Mouse (Mus musculus) stomach, postnatal 0 days (tissue): ENCODE data around the gene Prkaa1. TPM values are rescaled to one million over a fixed set of nuclear protein-coding genes. Genes with fewer than 3 reads are reported as not detected.
A peak's percentile ranks its signal among the peaks of the same experiment; 100 is the strongest.
"Not testable (repeated sequence)": the region's sequence is repeated elsewhere in the genome, so short reads cannot be mapped to it uniquely, and the experiment has no call there.

Source experiments
- ATAC-seq: fragments of 200-750 bp; cut with Nextera tagmentation; 2 replicates; pipeline ENCODE4 v1.8.0; 2017; ENCODE audit not compliant: low FRiP score, low TSS enrichment
- DNase-seq: peaks from one replicate; pipeline ENCODE4 v3.0.0-alpha.2; 2016; ENCODE audit warnings: low spot score
- H3K27ac ChIP-seq: fragments of 300-500 bp; sonication (generic); replicated peaks from 2 replicates; pipeline ENCODE4 v1.5.1; 2014; ENCODE audit warnings: mild to moderate bottlenecking, control low read depth
- H3K27me3 ChIP-seq: fragments of 300-500 bp; sonication (generic); 2 replicates; pipeline ENCODE4 v1.6.1; 2014; ENCODE audit warnings: low read length; ENCODE audit not compliant: control insufficient read depth, insufficient read depth
- H3K36me3 ChIP-seq: fragments of 300-500 bp; sonication (generic); 2 replicates; pipeline ENCODE4 v1.6.1; 2014; ENCODE audit warnings: low read length, mixed read lengths; ENCODE audit not compliant: control insufficient read depth, insufficient read depth
- H3K4me1 ChIP-seq: fragments of 300-500 bp; sonication (generic); replicated peaks from 2 replicates; pipeline ENCODE4 v1.6.1; 2014; ENCODE audit warnings: antibody characterized with exemption; ENCODE audit not compliant: control insufficient read depth, insufficient read depth
- H3K4me2 ChIP-seq: fragments of 300-500 bp; sonication (generic); replicated peaks from 2 replicates; pipeline ENCODE4 v1.6.1; 2014; ENCODE audit warnings: low read depth, mild to moderate bottlenecking, control low read depth, moderate library complexity
- H3K4me3 ChIP-seq: fragments of 300-500 bp; sonication (generic); 2 replicates; pipeline ENCODE4 v1.5.1; 2014; ENCODE audit warnings: low read depth, low read length, control low read depth
- H3K9ac ChIP-seq: fragments of 300-500 bp; sonication (generic); 2 replicates; pipeline ENCODE4 v1.6.1; 2014; ENCODE audit warnings: mild to moderate bottlenecking, low read length, control low read depth, mixed read lengths
- H3K9me3 ChIP-seq: fragments of 300-500 bp; sonication (generic); 2 replicates; pipeline ENCODE4 v1.6.1; 2016; ENCODE audit warnings: low read length; ENCODE audit not compliant: control insufficient read depth
- CTCF ChIP-seq: IDR thresholded peaks from 2 replicates; pipeline ENCODE4 v1.5.1; 2016; ENCODE audit warnings: antibody characterized with exemption, low read depth, mild to moderate bottlenecking, moderate library complexity
- EP300 ChIP-seq: optimal IDR thresholded peaks from 2 replicates; pipeline ENCODE3; 2016; ENCODE audit warnings: antibody characterized with exemption
- WGBS: fragments of 180-500 bp; shearing (Covaris S2); extraction: QIAGEN DNeasy Blood & Tissue Kit; methylation state at CpG from one replicate; pipeline ENCODE4 v1.1.7; 2014; 5-methylcytosine and 5-hydroxymethylcytosine counted together
- polyA plus RNA-seq: library from polyadenylated mRNA; unstranded; fragments of >200 nt; fragmentation: Nextera tagmentation; extraction: Ambion mirVana; gene quantifications from 2 replicates; pipeline ENCODE4 v1.2.1, GENCODE M21; 2015

Gene Prkaa1
- polyA plus RNA-seq, 1 experiment from 2014 or later: 13.7 TPM

- no peaks in the 10 kb centered on the region for H3K4me1 ChIP-seq
- H3K9ac ChIP-seq: no peak overlapping the region
- no peak overlapping the region for H3K4me2 ChIP-seq
- DNase-seq (no peak), ATAC-seq (peak; percentile 68; the same call in 1 of the 2 replicates)
- H3K27me3 ChIP-seq: no peaks in the 10 kb centered on the region
- TF ChIP-seq CTCF: no peak
- TF ChIP-seq EP300: no peak
- no peaks in the 10 kb centered on the region; the same call in 1 of the 2 replicates for H3K36me3 ChIP-seq
- H3K9me3 ChIP-seq: no peaks in the 10 kb centered on the region
- H3K4me3 ChIP-seq: no peak overlapping the region
- H3K27ac ChIP-seq: no peak overlapping the region
- 68% methylated on average over 2 of the region's 2 CpGs for WGBS
These were observed 16.2 kb upstream of the Prkaa1 start for GRCm38 (mm10) chr15:5127487-5127886.

GRCm38 (mm10) chr15:5128176-5128940, 15.3 kb upstream of the Prkaa1 start:
- Histone ChIP-seq H3K27ac (no peak overlapping the region), H3K4me1 (no peaks in the 10 kb centered on the region), H3K9me3 (no peaks in the 10 kb centered on the region), H3K36me3 (no peaks in the 10 kb centered on the region; the same call in 1 of the 2 replicates), H3K9ac (no peak overlapping the region), H3K27me3 (no peaks in the 10 kb centered on the region), H3K4me2 (no peak overlapping the region), H3K4me3 (no peak overlapping the region)
- WGBS: 42% methylated on average over 5 of the region's 5 CpGs
- TF ChIP-seq CTCF: no peak
- no peak for TF ChIP-seq EP300
- DNase-seq (no peak), ATAC-seq (no peak)

DNA sequence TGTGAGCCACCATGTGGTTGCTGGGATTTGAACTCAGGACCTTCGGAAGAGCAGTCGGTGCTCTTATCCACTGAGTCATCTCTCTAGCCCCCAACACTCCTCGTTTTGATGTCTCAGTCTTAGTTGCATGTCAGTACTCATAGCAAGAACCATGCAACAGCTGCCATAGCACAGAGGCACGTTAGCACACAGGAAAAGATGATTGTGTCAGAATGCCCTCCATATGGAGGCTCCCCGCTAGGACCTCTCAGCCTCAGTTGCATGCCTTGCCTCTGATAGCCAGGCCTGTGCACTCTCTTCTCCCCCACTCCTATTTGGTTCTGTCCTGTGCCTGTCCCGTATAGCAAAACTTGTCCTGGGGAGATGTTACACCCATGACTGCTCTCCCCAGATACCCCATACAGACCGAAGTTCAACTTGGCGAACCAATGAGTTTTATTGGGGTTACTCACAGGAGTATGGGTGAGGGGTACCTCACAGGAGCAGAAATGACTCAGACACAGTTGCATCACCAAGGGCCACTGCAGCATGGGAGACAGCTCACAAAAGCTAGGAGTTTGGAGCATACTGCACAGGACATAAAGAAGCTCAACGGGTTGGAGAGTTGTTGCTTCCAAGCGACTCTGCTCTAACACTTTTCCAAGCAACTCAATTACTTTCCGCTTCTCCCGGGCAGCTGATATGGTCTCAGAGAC, 14.4 kb upstream of the Prkaa1 start:
- no peak for ATAC-seq
- no peaks in the 10 kb centered on the region for H3K9me3 ChIP-seq
- 89% methylated on average over 12 of the region's 12 CpGs for WGBS

GRCm38 (mm10) chr15:5130887-5131668, 12.6 kb upstream of the Prkaa1 start:
- H3K4me3 ChIP-seq, H3K27ac ChIP-seq, H3K9ac ChIP-seq, H3K9me3 ChIP-seq, H3K36me3 ChIP-seq, H3K27me3 ChIP-seq, H3K4me2 ChIP-seq, ATAC-seq, DNase-seq, H3K4me1 ChIP-seq: not testable (repeated sequence)
- 76% methylated on average over 14 of the region's 14 CpGs for WGBS

More for the DNA sequence above, 14.4 kb upstream of the Prkaa1 start:
- no peak overlapping the region for H3K4me3 ChIP-seq
- no peak overlapping the region for H3K9ac ChIP-seq
- H3K36me3 ChIP-seq: no peaks in the 10 kb centered on the region; the same call in 1 of the 2 replicates
- no peak for TF ChIP-seq CTCF
- TF ChIP-seq EP300: no peak
- no peak for DNase-seq
- H3K27me3 ChIP-seq: no peaks in the 10 kb centered on the region
- no peak overlapping the region for H3K27ac ChIP-seq
- no peaks in the 10 kb centered on the region for H3K4me1 ChIP-seq
- no peak overlapping the region for H3K4me2 ChIP-seq

DNA sequence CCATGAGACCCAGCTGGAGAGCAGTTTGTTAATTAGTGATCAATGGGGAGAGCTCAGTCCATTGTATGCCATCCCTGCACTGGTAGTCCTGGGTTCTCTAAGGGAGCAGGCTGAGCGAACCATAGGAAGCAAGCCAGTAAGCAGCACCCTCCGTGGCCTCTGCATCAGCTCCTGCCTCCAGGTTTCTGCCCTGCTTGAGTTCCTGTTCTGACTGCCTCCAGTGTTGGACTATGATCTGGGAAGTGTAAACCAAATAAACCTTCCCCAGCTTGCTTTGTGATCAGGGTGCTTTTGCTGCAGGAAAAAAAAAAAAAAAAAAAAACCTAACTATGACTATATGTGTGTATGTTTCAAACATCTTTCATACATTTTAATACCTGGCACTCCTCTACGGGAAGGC, 10.4 kb upstream of the Prkaa1 start:
- Histone ChIP-seq H3K4me2 (no peak overlapping the region), H3K9ac (no peak overlapping the region), H3K27me3 (no peaks in the 10 kb centered on the region), H3K9me3 (no peaks in the 10 kb centered on the region), H3K36me3 (no peaks in the 10 kb centered on the region), H3K27ac (no peak overlapping the region), H3K4me3 (no peak overlapping the region), H3K4me1 (no peaks in the 10 kb centered on the region)
- DNase-seq (peak; percentile 39), ATAC-seq (peak; percentile 84)
- 68% methylated on average over 3 of the region's 3 CpGs for WGBS
- TF ChIP-seq EP300: no peak
- TF ChIP-seq CTCF: no peak
